Mouse (Mus musculus): Measurements from ENCODE around the gene Diaph2.

- TF ChIP-seq CTCF (IDR thresholded peaks at IDR 0.05; ENCODE audit: insufficient read depth, low read depth, low read length) (no peak), POLR2A (IDR thresholded peaks at IDR 0.05; ENCODE audit: insufficient read depth, low read depth, low read length) (no peak)
Measured at GRCm38 (mm10) chrX:130473133-130473532, 723.6 kb downstream of the Diaph2 start.
